Mouse (Mus musculus): ENCODE results near the gene Gfm2.
"Not testable (repeated sequence)": the region's sequence is repeated elsewhere in the genome, so short reads cannot be mapped to it uniquely, and the experiment has no call there.

DNA sequence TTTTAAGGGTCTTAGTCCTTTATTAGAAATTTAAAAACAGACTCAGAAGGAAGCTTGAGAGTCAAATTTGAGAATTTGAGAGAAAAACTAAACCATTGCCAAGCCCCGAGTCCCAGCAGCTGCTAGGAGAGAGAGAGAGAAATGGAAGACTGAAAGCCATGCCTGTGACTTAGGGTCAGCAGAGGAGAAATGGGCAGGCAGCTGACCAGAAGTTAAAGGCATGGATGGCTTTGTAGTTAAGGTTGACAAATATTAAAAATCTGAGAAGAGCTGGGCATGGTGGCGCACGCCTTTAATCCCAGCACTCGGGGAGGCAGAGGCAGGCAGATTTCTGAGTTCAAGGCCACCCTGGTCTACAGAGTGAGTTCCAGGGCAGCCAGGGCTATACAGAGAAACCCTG lies 30.0 kb upstream of the Gfm2 start:
- TF ChIP-seq EP300, CTCF (IDR thresholded peaks at IDR 0.05; ENCODE audit: low read depth): not testable (repeated sequence)
